Mouse (Mus musculus): ENCODE data around the gene 1700028J19Rik.

GRCm38 (mm10) chr7:44239913-44240312, 6.6 kb downstream of the 1700028J19Rik start:
- TF ChIP-seq CTCF (IDR thresholded peaks at IDR 0.05; ENCODE audit: low read depth, low read length) (no peak), GATA1 (IDR thresholded peaks at IDR 0.05; ENCODE audit: borderline replicate concordance, low read length) (no peak), TAL1 (conservative IDR thresholded peaks at IDR 0.05; ENCODE audit: low read depth, low read length) (no peak), POLR2AphosphoS5 (IDR thresholded peaks at IDR 0.05; ENCODE audit: insufficient replicate concordance, low read depth, low read length) (no peak), GATA2 (IDR thresholded peaks at IDR 0.05; ENCODE audit: borderline replicate concordance, low read depth, low read length) (no peak)
